Mouse (Mus musculus) gastrocnemius, postnatal 14 days (tissue): ENCODE measurements around the gene B4galt4. TPM values are rescaled to one million over a fixed set of nuclear protein-coding genes. Genes with fewer than 3 reads are reported as not detected.
"Not testable (repeated sequence)": the region's sequence is repeated elsewhere in the genome, so short reads cannot be mapped to it uniquely, and the experiment has no call there.

Experiments
- DNase-seq: peaks from one replicate; pipeline ENCODE4 v3.0.0; 2021; ENCODE audit warnings: mixed read lengths
- intact Hi-C: fragments of 180-260 bp; cut with DNase I; formaldehyde crosslinking; loops from one replicate; pipeline ENCODE4 v1.15.1; 2025; ENCODE audit warnings: low total_unique reads
- total RNA-seq, 2 experiments: library from RNA; stranded (reverse); gene quantifications; 2 replicates each; pipeline ENCODE4 v1.2.3; 2021

Gene B4galt4
- total RNA-seq, 2 experiments from 2014 or later = 3.6 to 5.7 TPM

- intact Hi-C loops = no loop called here
- DNase-seq = no peak
Measured at GRCm38 (mm10) chr16:38762401-38762800, 20.3 kb downstream of the B4galt4 start.

GRCm38 (mm10) chr16:38763508-38763907, 21.4 kb downstream of the B4galt4 start:
- intact Hi-C loops = no loop called here
- no peak for DNase-seq

- intact Hi-C loops = no loop called here
- DNase-seq = no peak
Measured at GRCm38 (mm10) chr16:38766671-38767070, 24.6 kb downstream of the B4galt4 start.

- intact Hi-C loops = no loop called here
- no peak for DNase-seq
Measured at GRCm38 (mm10) chr16:38767761-38768160, 25.7 kb downstream of the B4galt4 start.

- no peak for DNase-seq
- intact Hi-C loops = no loop called here
Measured at GRCm38 (mm10) chr16:38768386-38768785, 26.3 kb downstream of the B4galt4 start.

- intact Hi-C loops = no loop called here
- DNase-seq = no peak
Measured at GRCm38 (mm10) chr16:38769529-38769928, 27.5 kb downstream of the B4galt4 start.

GRCm38 (mm10) chr16:38771145-38771544, 29.1 kb downstream of the B4galt4 start:
- intact Hi-C loops = no loop called here

GRCm38 (mm10) chr16:38772906-38773496, 30.9 kb downstream of the B4galt4 start:
- intact Hi-C loops = no loop called here
- no peak for DNase-seq

More at GRCm38 (mm10) chr16:38771145-38771544, 29.1 kb downstream of the B4galt4 start:
- DNase-seq = no peak

- no peak for DNase-seq
- intact Hi-C loops = no loop called here
Measured at GRCm38 (mm10) chr16:38774964-38775746, 33.1 kb downstream of the B4galt4 start.

GRCm38 (mm10) chr16:38776342-38776741, 34.3 kb downstream of the B4galt4 start:
- intact Hi-C loops = no loop called here
- no peak for DNase-seq

- intact Hi-C loops = no loop called here
- DNase-seq = no peak
Measured at GRCm38 (mm10) chr16:38780960-38781572, 39.0 kb downstream of the B4galt4 start.

GRCm38 (mm10) chr16:38781946-38782345, 39.9 kb downstream of the B4galt4 start:
- DNase-seq = no peak
- intact Hi-C loops = no loop called here

GRCm38 (mm10) chr16:38782524-38783067, 40.5 kb downstream of the B4galt4 start:
- intact Hi-C loops = no loop called here
- no peak for DNase-seq

- intact Hi-C loops = no loop called here
Measured at GRCm38 (mm10) chr16:38785301-38785700, 43.2 kb downstream of the B4galt4 start.

GRCm38 (mm10) chr16:38789016-38789415, 47.0 kb downstream of the B4galt4 start:
- DNase-seq = no peak
- intact Hi-C loops = no loop called here

More at GRCm38 (mm10) chr16:38785301-38785700, 43.2 kb downstream of the B4galt4 start:
- no peak for DNase-seq

GRCm38 (mm10) chr16:38789966-38790365, 47.9 kb downstream of the B4galt4 start:
- no peak for DNase-seq
- intact Hi-C loops = no loop called here

- intact Hi-C loops = no loop called here
- no peak for DNase-seq
Measured at GRCm38 (mm10) chr16:38793120-38793519, 51.1 kb downstream of the B4galt4 start.

- no peak for DNase-seq
- intact Hi-C loops = no loop called here
Measured at GRCm38 (mm10) chr16:38798957-38799450, 56.9 kb downstream of the B4galt4 start.

GRCm38 (mm10) chr16:38800091-38800490, 58.0 kb downstream of the B4galt4 start, which contains the start of gene Upk1b:
Gene Upk1b, minus strand, starts transcription at chr16:38800328.
- intact Hi-C loops = no loop called here
- DNase-seq = no peak

GRCm38 (mm10) chr16:38807796-38808195, 65.7 kb downstream of the B4galt4 start:
- DNase-seq, intact Hi-C loops: not testable (repeated sequence)
